Mouse (Mus musculus): ENCODE measurements around the gene Rpl38. TPM values are rescaled to one million over a fixed set of nuclear protein-coding genes. Genes with fewer than 3 reads are reported as not detected.

Gene Rpl38
- polyA plus RNA-seq (2015; fragmentation: Nextera tagmentation; extraction: Ambion mirVana): 870 and 974 TPM in 2 replicates

GRCm38 (mm10) chr11:114668301-114668710, at the start of gene Rpl38:
Gene Rpl38, plus strand, starts transcription at chr11:114668524.

GRCm38 (mm10) chr11:114675341-114675825, 7.1 kb downstream of the Rpl38 start, which contains the start of gene Ttyh2:
Gene Ttyh2, plus strand, starts transcription at chr11:114675431.

Other genes with a start within 250 kb of the Rpl38 start
- 37.3 and 38.7 TPM in 2 replicates for gene Ttyh2, start 6.9 kb downstream of the Rpl38 start, polyA plus RNA-seq (2015; fragmentation: Nextera tagmentation; extraction: Ambion mirVana)
- gene Dnaic2, start 58.9 kb downstream of the Rpl38 start, polyA plus RNA-seq (2015; fragmentation: Nextera tagmentation; extraction: Ambion mirVana): 2.7 and 2.8 TPM in 2 replicates
- gene Kif19a, start 96.9 kb downstream of the Rpl38 start, polyA plus RNA-seq (2015; fragmentation: Nextera tagmentation; extraction: Ambion mirVana): 2.7 and 3.0 TPM in 2 replicates
- gene Btbd17, start 127.4 kb downstream of the Rpl38 start, polyA plus RNA-seq (2015; fragmentation: Nextera tagmentation; extraction: Ambion mirVana): 37.4 and 38.0 TPM in 2 replicates
- gene Gpr142, start 130.4 kb downstream of the Rpl38 start, polyA plus RNA-seq (2015; fragmentation: Nextera tagmentation; extraction: Ambion mirVana): not detected in 2 replicates
- 5.5 TPM in 2 replicates for gene Gprc5c, start 182.6 kb downstream of the Rpl38 start, polyA plus RNA-seq (2015; fragmentation: Nextera tagmentation; extraction: Ambion mirVana)
- gene Cd300a, start 221.5 kb downstream of the Rpl38 start, polyA plus RNA-seq (2015; fragmentation: Nextera tagmentation; extraction: Ambion mirVana): 1.2 and 1.4 TPM in 2 replicates